Mouse (Mus musculus) adrenal gland (tissue): ENCODE data around the gene Sema6b.
"Not testable (repeated sequence)": the region's sequence is repeated elsewhere in the genome, so short reads cannot be mapped to it uniquely, and the experiment has no call there.

Experiments
- intact Hi-C: fragments of 180-260 bp; cut with DNase I; formaldehyde crosslinking; loops from one replicate; pipeline ENCODE4 v1.15.1; 2025
- microRNA-seq, 2 experiments: library from miRNA; unstranded; fragments of <30 nt; microRNA quantifications; one replicate each; pipeline ENCODE4; 2019

Sema6b gene

DNA sequence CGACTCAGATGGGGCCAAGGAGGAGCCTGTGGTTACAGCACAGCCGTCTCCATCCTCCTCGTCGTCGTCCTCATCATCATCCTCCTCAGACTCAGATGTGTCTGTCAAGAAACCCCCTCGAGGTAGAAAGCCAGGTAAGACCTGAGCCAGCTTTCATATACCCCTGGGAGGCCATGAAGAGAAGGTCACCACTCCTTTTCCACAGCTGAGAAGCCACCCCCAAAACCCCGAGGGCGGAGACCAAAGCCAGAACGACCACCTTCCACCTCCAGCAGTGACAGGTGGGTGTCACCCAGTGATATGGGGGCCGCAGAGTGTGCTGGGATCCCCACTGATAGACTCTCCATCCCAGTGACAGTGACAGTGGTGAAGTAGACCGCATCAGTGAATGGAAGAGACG lies 43.3 kb downstream of the Sema6b start:
- intact Hi-C loops, result no loop called here

GRCm38 (mm10) chr17:56092794-56093193 lies 47.3 kb downstream of the Sema6b start:
- intact Hi-C loops, result no loop called here

GRCm38 (mm10) chr17:56092312-56092711 lies 47.8 kb downstream of the Sema6b start:
- intact Hi-C loops, result no loop called here

GRCm38 (mm10) chr17:56080781-56081585 lies 59.2 kb downstream of the Sema6b start:
- intact Hi-C loops, result no loop called here

DNA sequence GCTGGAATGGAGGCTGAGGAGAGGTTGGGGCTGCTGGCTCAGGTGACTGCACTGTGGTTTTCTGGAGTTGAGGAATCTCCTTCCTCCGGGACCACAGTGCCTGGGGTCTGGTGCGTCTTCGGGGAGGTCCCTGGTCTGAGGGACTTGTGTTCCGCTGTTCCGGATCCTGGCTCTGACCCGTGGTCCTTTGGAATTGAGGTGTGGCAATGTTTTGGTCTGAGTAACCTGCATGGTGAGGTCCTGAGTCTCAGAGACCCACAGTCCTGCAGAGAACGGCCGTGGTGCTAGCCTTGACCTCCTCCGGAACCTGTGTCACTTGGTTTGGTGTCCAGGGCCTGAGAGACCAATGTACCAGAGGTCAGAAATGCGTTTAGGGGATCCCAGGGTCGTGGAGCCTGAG lies 60.2 kb downstream of the Sema6b start:
- intact Hi-C loops, result no loop called here

GRCm38 (mm10) chr17:56078880-56079795 lies 61.0 kb downstream of the Sema6b start, which contains the start of gene Hdgfl2:
TSS of gene Hdgfl2 (plus strand) at chr17:56079634.
- intact Hi-C loops, result no loop called here

- intact Hi-C loops, result not testable (repeated sequence)
Measured at GRCm38 (mm10) chr17:56078361-56078760, 61.8 kb downstream of the Sema6b start.

DNA sequence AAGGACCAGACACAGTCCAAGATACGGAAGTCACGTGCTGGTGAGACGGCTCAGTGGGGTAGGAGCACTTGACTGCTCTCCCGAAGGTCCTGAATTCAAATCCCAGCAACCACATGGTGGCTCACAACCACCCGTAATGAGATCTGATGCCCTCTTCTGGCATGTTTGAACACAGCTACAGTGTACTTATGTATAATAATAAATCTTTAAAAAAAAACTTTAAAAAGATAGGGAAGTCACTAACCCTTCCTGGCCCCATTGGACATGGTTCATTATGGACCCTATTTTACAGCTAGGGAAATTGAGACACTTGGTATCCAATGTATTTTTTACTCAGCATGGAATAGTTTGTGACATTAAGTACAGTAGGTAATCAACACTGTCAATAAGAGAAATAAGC lies 62.6 kb downstream of the Sema6b start:
- intact Hi-C loops, result no loop called here

- intact Hi-C loops, result no loop called here
Measured at GRCm38 (mm10) chr17:56074827-56075208, 65.3 kb downstream of the Sema6b start, which contains the start of gene Ubxn6. TSS of gene Ubxn6 (minus strand) at chr17:56075028.

DNA sequence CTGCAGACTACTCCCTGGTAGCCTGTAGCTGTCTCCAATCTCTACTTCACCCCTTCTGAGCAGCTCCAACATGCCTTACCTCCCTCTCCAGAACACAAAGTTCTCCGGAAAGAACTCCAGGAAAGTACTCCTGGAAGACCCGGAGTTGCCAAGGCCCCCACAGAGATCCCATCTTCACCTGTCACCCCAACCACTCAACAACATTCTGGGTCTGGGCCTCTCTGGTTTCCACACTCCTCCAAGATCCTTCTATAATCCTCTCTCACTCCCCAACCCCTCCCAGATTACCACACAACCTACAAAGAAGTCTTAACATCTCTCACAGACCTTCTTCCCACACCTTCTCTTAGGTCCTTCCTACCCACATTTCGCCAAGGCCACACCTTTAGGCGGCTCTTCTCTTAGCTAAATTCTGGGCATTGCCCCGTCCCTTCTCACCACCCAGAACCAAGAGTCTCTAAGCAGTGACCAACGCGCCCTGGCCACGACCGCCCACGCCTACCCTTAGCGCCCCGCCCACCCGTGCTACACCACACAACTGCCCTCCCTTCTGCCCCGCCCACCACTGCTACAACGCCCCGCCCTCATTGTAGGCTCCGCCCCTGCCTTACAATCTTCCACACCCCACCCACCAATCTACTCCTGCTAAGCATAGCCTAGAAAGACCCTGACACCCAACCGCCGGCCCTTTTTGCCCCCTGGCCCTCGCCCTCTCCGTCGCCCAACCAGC lies 65.9 kb downstream of the Sema6b start:
- intact Hi-C loops, result no loop called here

Small RNA genes within 50 kb of the gene (microRNA-seq; reads per million reads assigned to microRNA genes)
- 0 reads per million in 2 experiments for gene Gm44397
